Mouse (Mus musculus): ENCODE results near the gene Cntn3. TPM values are rescaled to one million over a fixed set of nuclear protein-coding genes. Genes with fewer than 3 reads are reported as not detected.

Gene Cntn3
- polyA plus RNA-seq, 1 experiment from 2014 or later = 1.9 TPM

DNA sequence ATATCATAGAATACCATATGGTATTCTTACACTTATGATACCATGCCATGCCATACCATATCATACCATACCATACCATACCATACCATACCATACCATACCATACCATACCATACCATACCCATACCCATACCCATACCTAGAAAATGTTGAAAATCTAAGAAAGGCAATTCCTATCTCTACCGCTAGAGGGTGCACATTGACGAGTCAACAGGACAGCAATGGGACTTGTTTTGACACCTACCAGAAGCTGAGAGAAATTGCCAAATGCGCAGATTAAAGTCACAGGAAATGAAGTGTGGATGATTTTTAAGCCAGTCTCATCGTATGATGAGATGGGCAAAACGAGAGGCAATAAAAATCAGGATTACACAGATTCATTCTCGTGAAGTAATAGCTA is 402.0 kb downstream of the Cntn3 start:
- 41% methylated on average over 6 of the region's 6 CpGs for WGBS
- no peak overlapping the region for H3K4me2 ChIP-seq (replicated peaks)
- no peaks in the 10 kb centered on the region for H3K27me3 ChIP-seq
- H3K27ac ChIP-seq = no peak overlapping the region
- no peak overlapping the region for H3K9ac ChIP-seq (replicated peaks)
- no peak for ATAC-seq
- no peak overlapping the region for H3K4me3 ChIP-seq (replicated peaks)
- no peaks in the 10 kb centered on the region for H3K9me3 ChIP-seq
- no peaks in the 10 kb centered on the region for H3K36me3 ChIP-seq
- H3K4me1 ChIP-seq (replicated peaks) = no peaks in the 10 kb centered on the region

DNA sequence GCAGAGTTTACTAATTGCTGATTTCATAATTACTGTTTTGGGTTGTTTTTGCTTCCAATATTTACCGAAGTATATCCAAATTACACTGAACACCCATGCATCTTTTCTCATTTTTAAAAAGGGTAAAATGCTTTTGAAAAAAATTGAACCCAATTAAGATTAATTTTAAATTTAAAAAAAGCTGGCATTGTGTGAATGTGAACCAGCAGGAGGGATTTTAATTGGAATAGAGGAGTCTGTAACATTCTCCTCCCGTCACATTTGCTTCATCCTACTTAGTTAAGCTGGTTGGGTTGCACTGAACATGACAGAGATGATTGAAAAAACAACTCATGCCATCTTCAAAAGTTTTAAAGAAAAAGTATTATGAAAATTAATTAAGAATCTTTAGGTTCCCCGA is 411.7 kb downstream of the Cntn3 start:
- Histone ChIP-seq H3K27ac (no peak overlapping the region), H3K4me3 (replicated peaks) (no peak overlapping the region), H3K9me3 (no peaks in the 10 kb centered on the region), H3K4me2 (replicated peaks) (no peak overlapping the region), H3K36me3 (no peaks in the 10 kb centered on the region), H3K9ac (replicated peaks) (no peak overlapping the region), H3K27me3 (no peaks in the 10 kb centered on the region), H3K4me1 (replicated peaks) (0 out of 2 replicates have a peak, but pooled peaks cover 4% of the 10 kb centered on the region)
- WGBS = 84% methylated on average over 3 of the region's 3 CpGs
- no peak for ATAC-seq

DNA sequence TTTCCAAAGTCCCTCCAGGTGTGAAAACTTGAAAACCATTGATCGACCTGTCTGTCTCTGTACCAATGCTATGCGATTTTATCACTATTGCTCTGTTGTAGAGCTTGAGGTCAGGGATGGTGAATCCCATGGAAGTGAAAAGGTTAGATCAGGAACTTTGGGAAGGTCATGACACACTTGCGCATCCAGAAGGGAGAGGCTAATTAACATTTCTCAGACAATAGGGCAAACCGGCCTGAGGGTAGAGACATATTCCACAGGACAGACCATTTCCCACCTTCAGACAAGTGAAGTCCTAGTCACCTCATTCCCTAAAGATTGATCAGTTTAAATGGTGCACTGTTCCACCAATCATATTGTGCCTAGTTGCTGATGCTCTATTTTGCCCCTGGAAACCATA is 451.2 kb downstream of the Cntn3 start:
- Histone ChIP-seq H3K9me3 (no peaks in the 10 kb centered on the region), H3K4me3 (replicated peaks) (no peak overlapping the region), H3K27ac (no peak overlapping the region), H3K4me1 (replicated peaks) (no peaks in the 10 kb centered on the region), H3K27me3 (no peaks in the 10 kb centered on the region), H3K4me2 (replicated peaks) (no peak overlapping the region), H3K9ac (replicated peaks) (no peak overlapping the region), H3K36me3 (no peaks in the 10 kb centered on the region)
- no peak for ATAC-seq
- WGBS = 92% methylated on average over 4 of the region's 4 CpGs

DNA sequence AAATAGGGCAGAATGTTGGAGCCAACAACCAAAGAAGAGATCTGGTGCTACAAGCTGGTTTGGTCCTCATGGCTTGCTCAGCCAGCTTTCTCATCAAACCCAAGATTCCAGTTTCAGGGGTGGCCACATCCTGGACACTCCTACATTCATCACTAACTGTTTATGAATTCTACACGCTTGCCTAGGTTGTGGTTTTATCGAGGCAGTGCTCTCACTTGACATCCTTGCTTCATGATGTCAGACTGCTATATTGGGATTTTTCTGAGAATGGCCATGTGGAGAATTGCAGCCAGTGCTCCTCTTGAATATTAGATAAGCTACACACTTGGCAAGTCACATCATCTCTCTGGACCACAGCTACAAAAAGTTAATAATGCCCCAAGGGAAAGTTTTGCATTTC is 452.9 kb downstream of the Cntn3 start:
- no peaks in the 10 kb centered on the region for H3K36me3 ChIP-seq
- no peak overlapping the region for H3K4me3 ChIP-seq (replicated peaks)
- 88% methylated on average over 2 of the region's 2 CpGs for whole genome bisulfite sequencing
- H3K4me2 ChIP-seq (replicated peaks) = no peak overlapping the region
- no peaks in the 10 kb centered on the region for H3K9me3 ChIP-seq
- ATAC-seq = no peak
- no peaks in the 10 kb centered on the region for H3K27me3 ChIP-seq
- H3K9ac ChIP-seq (replicated peaks) = no peak overlapping the region
- H3K27ac ChIP-seq = no peak overlapping the region
- H3K4me1 ChIP-seq (replicated peaks) = no peaks in the 10 kb centered on the region

- no peak for ATAC-seq
- Histone ChIP-seq H3K9me3 (no peaks in the 10 kb centered on the region), H3K4me1 (replicated peaks) (no peaks in the 10 kb centered on the region), H3K9ac (replicated peaks) (no peak overlapping the region), H3K4me3 (replicated peaks) (no peak overlapping the region), H3K27me3 (no peaks in the 10 kb centered on the region), H3K27ac (no peak overlapping the region), H3K36me3 (no peaks in the 10 kb centered on the region), H3K4me2 (replicated peaks) (no peak overlapping the region)
- WGBS = 74% methylated on average over 2 of the region's 2 CpGs
Measured at GRCm38 (mm10) chr6:102113629-102114028, 459.3 kb downstream of the Cntn3 start.

All from midbrain, embryonic 13.5 days (tissue).